Mouse (Mus musculus) ovary, postnatal 14 days (tissue): Measurements from ENCODE around the gene Tpm1.

Experiments used
- DNase-seq: peaks from one replicate; pipeline ENCODE4 v3.0.0; 2022; ENCODE audit warnings: low spot score

Tpm1 gene

DNA sequence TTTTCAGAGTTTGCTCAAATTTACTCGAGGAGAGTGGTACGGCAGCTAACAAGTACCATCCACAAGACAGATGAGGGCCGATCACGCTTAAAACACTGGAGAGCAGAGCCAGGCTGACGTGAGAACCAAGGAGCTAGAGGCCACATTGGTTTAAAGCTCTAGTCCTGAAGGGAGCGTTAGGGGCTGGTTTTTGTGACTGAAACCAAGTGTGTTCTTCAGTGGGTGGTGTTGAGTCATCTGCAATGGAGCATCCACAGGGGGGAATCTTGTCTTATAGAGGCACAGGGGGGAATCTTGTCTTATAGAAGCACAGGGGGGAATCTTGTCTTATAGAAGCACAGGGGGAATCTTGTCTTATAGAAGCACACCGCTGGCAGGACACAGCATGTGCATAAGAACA lies 22.3 kb downstream of the Tpm1 start:
- DNase-seq, result no peak

DNA sequence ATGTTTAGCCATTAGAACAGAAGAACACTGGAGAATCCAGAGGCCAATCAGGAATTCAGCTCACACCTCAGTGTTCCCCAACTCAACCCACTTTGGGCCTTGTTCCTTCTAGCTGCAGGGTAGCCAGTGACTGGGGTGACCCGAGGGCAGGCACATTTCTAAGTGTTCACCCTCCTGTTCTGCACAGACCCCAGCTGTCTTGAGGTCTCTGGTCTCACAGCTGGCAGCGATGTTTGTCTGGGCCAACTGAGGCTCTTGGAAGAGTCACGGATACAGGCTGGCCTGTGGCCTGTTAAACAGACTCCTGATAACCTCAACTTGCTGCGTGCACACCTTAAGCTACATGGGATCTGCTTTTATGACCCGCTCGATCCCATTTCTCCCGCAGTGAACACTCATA lies 23.1 kb downstream of the Tpm1 start:
- DNase-seq, result no peak

DNA sequence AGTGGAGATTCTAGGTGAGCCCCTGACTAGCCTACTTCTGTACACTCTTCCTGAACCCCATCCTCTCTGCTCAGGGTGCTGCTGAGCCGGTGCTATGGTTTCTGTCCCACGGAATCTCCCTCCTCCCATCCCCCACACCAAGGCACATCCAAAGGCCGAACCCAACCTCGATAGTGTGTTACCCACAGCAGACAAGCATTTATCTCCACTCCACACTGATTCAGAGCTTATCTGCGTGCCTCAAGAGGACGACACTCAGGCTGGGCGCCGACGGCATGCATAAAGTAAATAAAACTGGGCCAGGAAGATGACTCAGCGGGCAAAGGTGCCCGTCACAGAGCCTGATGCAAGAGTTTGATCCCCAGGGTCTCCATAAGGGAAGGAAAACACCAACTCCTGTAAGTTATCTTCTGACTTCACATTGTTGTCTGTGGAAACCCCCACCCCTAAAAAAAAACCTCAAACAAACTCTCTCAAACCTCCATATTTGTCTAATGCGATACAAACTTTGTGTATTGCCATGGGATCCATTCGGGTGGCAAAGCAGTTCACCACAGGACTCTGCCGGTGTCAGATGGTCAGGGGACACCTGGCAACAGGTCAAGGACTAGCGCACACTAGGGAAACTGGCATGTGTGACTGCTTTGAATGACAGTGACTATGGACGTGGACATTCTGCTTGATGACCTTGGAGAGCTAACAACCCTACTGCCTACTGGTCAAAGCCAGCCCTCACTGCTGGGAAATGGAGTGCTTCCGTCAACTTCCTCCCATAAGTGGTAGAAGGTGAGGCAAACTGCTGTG lies 24.1 kb downstream of the Tpm1 start:
- no peak for DNase-seq

DNA sequence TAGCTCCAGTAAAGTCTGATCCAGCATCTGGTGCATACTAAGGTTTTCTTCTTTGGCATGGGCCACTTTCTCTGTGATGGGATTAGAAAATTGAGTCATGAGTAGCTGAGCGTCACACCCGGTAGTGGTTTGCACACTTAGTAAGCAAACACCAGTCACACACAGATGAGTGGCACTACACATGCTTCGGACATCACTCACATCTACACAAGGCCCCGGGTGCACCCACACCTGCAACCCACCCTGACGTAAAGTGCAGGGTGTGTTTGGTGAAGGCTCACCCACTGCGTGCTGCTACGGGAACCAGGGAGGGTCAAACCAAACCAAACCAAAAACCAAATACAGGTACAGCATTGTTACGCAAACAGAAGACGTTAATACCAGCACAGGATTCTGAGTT lies 25.8 kb downstream of the Tpm1 start:
- no peak for DNase-seq

DNA sequence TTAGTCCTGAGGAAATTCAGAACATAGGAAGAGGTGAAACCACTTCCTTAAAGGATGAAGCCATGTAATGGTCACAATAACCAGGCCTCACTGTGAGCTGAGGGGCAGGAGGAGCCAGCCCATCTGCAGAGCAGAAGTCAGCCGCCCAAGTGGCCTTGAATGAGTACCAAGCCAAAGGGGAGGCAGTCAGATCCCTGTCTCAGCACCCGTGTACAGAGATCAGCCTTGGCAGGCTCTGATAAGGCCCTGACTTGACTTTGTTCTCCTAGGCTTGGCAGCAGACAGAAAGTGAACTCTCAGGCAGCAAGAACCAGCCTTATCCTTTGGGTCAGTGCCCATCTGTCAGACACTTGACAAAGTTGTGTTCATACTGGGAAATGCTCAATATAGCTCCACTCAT lies 29.1 kb downstream of the Tpm1 start:
- no peak for DNase-seq

DNA sequence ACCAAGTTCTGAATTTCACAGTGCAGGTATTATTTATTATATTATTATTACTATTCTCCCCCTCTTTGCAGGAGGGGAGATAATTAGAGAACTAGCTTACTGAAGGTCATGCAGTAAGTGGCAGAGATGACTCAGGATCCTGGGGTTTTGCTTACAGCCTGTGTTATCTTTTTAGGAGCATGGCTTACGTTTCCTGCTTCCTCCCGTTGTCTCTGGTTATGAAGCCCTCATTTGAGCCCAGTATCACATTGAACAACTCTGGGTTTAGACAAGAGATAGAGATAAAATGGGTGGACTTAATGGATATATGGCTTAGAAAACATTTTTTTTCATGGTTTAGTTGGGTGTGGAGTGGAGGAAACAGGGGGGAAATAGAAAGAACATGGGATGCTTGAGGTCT lies 35.7 kb downstream of the Tpm1 start:
- DNase-seq, result no peak

DNA sequence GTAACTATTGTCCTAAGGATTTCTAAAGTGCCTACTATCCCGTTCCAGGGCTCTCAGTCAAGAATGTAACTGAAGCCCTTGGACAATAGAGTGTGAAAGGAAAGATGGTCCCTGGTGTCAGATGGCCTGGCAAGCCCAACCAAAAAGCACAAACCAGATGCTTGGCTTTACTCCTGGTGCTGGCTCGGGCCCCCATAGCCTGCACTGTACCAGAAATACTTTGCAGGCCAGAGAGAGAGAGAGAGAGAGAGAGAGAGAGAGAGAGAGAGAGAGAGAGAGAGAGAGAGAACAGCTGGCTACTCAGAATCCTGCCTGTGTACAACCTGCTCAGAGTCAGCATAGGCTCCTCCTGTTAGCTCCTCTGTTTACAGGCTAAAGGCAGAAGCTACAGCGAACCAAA lies 36.7 kb downstream of the Tpm1 start:
- DNase-seq, result peak; percentile 47

DNA sequence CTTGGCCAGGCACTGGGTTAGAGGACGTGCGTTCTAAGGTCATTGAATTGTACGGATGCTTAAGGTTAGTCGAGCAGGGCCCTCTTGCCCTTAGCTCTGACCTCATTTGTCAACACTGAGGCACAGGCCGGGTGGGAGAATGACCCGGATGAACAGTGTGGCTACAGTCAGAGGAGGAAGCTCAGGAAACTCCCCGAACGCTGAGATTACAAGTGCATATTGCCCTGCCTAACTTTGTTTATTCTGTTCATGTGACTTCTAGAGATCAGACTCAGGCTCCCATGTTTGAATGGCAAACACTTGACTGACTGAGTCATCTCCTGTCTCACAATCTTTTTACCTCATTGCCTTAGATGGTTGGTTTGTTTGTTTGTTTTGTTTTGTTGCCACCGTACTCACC lies 37.7 kb downstream of the Tpm1 start:
- DNase-seq, result no peak

DNA sequence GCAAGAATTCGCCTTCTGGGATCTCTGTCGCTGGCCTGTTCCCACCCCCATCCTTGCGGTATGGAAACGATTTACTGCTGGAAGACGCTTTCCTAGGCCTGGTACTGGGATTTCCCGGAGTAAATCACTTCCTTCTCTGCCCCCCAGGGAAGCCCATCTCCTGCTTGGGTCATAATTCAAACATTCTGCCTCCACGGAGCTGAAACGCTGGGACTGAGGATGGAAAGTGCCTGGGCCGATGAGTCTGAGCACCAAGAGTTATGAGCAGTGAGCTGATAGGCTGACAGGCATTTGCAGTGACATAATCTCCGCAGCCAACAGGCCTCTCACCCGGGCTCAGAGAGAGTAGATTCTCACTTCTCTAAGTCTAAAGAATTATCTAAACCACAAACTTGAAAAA lies 40.4 kb downstream of the Tpm1 start:
- no peak for DNase-seq

DNA sequence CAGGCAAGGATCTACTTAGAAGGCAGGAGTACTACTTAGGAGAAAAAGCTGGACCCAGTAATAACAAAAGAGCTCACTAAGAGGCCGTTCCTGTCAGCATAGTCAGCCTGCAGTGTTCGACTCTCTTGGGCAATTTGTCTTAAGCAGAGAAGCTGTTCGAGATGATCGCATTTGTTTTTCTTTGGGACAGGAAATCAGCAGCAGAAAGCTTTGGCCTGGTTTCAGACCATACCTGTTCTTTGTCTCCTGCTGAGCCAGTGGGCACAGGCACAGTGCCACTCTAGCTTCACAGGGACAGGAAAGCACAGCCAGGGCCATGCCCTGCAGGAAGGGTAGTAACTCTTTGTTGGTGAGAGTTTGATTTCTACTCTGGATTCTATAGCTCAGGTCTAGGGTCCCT lies 42.8 kb downstream of the Tpm1 start:
- DNase-seq, result no peak

DNA sequence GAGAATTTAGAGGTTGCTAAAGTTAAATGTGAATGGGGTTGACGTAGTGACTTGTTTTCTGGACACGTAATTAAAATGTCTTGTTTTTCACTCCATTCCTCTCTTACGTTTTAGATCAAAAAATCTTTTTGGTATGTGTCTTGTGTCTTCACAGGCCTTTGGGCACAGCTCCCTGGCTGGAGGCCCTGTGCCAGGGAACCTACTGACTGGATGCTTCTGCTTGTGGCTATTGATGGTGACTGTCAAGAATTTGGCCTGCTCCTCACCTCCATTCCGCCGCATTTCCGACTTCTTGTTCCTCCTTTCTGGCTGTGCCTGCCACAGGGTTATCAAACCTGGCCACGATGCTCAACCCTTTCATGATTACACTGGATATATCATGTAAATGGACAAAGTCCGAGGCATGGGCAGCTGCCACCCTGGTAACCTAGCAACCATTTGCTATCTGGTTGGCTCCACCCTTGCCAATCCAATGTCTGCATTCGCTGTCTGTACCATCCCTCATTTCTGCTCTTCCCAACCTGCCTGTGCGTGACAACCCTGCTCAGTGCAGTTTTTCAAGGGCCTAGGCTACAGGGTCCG lies 44.0 kb downstream of the Tpm1 start:
- no peak for DNase-seq

DNA sequence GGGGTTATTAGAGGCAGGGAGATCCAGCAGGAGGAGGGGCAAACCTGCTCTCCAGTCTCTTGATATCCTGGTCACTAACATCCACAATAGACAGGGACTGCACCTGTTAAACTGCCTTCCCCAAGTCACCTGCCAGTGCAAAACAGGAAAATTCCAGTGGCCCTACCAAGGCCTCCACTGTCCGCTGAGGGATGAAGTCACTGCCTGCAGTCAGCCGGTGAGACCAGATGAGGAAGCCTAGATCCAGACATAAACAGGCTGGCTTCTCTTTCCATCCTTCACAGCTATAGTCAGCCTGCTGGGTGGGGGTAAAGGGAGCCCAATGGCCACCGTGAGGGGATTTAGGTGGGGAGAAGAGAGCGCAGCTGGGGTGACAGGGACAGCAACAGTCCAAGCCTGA lies 45.5 kb downstream of the Tpm1 start:
- DNase-seq, result no peak

DNA sequence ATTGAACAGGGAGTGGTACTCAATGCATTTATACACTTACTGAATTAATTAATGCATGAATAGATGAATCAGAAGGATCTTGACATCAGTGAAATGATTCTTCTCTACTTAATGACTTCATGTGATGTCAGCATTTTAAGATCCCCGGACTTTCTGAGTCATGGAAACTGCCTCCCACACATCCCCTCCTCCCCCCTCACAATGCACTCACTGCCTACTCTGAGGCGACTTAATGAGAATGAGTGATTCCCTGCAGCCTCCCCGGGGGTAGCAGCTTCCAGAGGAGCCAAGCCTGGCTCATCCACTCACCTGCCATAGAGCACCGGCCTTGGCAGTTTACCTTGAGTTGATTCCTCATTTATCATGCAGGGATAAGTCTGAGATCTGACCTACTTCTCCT lies 46.0 kb downstream of the Tpm1 start:
- no peak for DNase-seq

DNA sequence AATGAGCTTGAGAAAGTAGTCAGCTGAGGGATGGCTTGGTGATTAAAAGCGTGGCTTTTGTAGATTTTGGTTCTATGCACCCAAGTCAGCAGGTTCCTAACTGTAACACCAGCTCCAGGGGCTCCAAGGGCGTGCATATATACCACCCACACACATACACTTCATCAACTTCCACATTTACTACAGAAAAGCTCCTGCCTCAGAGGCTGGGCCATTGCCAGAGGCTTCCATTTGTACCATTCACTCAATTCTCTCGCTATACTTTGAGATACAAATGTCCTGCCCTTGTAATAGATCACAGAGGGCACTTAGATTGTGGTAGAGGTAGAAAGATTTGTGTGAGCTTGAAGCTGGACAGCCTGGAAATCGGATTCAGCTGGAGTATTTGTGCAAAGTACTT lies 47.7 kb downstream of the Tpm1 start:
- no peak for DNase-seq

DNA sequence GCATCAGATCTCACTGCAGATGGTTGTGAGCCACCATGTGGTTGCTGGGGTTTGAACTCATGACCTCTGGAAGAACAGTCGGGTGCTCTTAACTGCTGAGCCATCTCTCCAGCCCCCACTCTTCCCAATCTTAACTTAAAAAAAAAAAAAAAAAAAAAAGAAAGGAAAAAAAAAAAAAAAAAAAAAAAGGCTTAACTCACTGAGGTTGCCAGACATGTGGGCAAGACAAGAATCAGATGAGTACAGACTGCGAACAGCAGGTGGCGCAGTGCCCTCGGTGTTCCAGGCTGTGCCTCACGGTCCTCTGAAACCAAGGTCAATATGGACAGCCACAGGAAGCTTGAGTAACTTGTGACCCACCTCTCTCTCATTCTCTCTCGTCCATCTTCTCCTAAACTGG lies 48.2 kb downstream of the Tpm1 start:
- DNase-seq, result peak; percentile 68

DNA sequence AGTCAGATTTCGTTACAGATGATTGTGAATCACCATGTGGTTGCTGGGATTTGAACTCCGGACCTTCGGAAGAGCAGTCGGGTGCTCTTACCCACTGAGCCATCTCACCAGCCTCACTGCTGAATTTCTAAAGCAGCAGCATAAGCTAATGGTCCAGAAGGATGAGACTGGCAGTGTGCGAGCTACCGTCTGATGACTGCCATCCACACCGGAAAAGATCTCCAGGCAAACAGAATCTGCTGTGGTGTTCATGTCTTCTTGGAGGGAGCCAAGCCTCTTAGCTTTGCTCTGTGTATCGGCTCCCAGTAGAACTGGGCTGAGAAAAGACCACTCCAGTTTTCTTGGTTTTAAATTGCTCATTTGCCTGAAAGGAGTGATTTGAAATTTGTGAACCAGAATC lies 49.5 kb downstream of the Tpm1 start:
- DNase-seq, result no peak

DNA sequence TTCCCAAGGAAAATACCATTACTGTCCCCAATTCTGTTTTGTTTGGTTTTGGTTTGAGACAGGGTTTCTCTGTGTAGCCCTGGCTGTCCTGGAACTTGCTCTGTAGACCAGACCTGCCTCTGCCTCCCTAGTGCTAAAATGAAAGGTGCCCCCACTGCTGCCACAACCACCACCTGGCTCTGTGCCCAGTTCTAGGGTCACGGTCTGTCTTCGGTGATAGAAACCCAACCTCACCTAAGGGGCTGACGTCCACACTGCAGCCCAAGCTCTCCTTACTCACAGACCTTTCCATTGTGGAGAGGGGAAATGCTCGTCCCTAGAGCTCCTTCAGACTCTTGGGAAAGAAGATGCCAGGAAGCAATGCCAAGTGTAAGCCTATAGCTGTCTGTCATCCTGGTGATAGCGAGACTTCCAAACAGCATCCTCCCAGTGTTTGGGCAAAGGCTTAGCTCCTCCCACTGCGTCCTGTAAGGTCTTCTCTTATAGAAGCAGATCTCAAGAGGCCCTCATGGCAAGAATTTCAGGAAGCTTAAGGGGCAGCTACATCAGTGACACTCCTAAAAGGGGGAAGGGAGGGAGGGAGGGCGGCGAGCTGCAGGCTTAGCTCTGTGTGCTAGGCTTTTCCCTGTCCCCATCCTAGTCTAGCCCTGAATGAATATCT lies 57.3 kb downstream of the Tpm1 start:
- no peak for DNase-seq

DNA sequence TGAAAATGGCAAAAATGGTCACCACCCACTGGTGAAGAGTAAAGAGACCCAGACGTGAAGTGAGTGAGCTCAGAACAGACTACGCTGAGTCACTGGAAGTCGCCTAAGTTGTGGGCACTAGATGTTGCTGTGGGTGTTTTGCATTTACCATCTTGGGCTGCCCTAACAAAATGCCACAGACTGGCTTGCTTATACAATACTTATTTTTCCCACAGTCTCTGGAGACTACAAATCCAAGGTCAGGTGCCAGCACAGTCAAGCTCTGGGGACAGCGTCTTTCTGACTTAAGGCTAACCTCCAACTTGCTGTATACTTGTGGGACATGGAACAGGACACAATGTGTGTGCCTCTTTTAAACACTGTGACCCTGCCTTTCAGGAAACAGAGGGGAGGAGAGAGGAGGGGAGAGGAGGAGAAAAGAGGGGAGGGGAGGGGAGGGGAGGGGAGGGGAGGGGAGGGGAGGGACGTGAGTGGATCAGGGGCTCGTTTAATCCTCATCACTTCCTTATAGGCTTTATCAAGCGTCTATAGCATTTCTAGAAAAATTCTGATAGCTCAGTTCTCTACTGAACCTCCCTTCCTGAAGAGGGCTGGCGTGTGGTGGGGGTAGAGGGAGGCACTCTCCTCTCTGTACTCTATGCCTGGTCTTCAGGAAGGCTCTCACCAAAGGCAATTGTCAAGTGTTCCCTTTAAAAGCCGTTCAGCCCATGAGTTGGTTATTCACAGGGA lies 58.0 kb downstream of the Tpm1 start:
- DNase-seq, result no peak

DNA sequence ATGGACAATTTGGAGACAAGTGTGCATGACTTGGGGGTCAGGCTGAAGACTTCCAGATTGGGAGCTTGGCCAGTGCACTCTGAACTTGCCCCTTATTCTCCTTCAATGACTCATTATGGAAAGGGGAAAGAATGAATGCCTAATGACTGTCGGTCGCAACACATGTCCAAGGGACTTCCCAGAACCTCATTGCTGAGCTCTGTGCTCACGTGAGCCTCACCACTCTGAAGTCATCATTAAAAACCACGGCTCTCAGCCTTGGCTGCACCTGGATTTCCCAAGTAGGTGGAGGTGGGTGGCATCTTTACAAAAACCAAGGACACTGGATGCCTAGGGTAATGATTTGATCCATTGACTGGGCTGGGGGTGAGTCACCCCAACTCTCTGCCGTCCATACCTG lies 59.2 kb downstream of the Tpm1 start:
- no peak for DNase-seq

DNA sequence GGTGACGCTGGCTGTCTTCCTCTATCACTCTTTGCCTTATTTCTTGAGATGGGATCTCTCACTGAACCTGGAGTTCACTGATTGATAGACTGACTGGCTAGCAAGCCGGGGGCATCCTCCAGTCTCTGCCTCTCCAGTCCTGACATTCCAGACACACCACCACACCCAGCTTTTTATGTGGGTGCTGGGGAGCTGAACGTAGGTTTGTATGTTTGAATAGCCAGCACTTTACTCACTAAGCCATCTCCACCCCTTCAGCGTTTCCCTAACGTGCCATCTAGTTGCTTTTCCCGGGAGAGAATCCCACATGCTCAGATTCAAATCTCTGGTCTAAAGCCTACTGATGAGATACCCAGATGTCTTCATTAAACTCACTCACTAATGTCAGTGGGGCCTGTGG lies 59.6 kb downstream of the Tpm1 start:
- DNase-seq, result no peak

DNA sequence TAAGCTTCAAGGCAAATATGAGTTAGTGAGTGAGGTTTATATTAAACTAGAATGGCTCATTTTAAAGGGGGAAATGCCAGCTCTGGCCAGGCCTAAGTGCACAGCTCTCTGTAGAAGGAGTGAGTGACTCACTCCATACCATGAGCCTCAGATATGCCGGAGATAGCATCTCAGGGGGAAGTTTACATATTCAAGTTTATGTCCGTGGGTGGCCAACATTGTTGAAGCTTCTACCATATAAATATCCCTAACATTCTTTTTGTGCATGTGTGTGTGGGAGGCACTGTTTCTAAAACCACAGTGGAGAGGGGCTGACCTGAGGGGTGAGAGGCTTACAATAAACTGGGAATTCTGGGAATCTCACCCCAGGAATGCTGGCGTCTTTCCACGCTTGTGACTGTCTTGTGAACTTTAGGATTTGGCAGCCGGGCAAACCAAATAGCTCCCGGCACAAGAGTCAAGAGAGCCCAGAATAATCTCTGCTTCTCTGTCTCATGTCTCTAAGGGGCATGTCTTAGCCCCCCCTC lies 60.3 kb downstream of the Tpm1 start:
- peak; percentile 25 for DNase-seq

DNA sequence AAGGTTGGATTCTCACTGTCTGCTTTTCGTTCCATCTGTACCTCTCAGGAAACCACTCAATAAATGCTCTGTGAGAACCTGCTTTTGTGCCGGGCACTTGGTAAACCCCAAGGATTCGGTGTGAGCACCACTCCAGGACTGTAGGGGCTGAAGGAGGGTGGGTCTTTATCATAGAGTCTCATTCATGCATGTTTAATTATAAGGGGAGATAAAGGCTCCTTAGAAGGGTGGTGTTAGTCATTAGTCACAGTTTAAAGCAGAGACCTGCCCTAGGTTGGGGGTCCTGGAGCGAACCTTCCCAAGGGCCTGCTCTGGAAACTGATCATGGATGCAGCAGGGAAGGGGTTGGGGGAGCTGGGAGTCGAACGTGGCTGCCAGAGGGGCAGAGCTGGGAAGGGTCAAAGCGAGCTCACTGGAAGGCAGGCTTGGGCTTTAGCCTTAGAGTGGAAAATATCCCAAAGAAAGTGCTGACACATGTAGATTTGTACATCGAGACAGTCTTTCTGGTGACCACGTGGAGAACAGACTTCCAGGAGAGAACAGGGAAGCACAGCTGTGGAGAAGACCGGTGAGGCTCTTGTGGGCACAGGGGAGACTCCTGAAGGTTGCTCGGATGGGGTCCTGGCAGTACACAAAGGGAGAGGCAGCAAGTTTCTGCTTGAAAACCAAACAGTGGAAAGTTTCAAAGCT lies 60.9 kb downstream of the Tpm1 start:
- DNase-seq, result no peak
